Mouse (Mus musculus): Measurements from ENCODE around the gene Vps50. TPM values are rescaled to one million over a fixed set of nuclear protein-coding genes. Genes with fewer than 3 reads are reported as not detected.
"Not testable (repeated sequence)": the region's sequence is repeated elsewhere in the genome, so short reads cannot be mapped to it uniquely, and the experiment has no call there.

Gene Vps50
- total RNA-seq (2017), result 20.2 to 38.0 TPM (median 34.0 TPM) in 3 replicates

GRCm38 (mm10) chr6:3498162-3498848, at the start of gene Vps50, which contains the start of gene Hepacam2:
Gene Vps50, plus strand, starts transcription at chr6:3498382.
Gene Hepacam2, minus strand, starts transcription at chr6:3498298.
- ATAC-seq (replicated peaks; ENCODE audit: insufficient number of reproducible peaks, low FRiP score, low TSS enrichment, poor library complexity, severe bottlenecking), result peak; percentile 97

- no peak for ATAC-seq (replicated peaks; ENCODE audit: insufficient number of reproducible peaks, low FRiP score, low TSS enrichment, poor library complexity, severe bottlenecking)
Observed at GRCm38 (mm10) chr6:3454421-3454820, 43.8 kb upstream of the Vps50 start.

- no peak for ATAC-seq (replicated peaks; ENCODE audit: insufficient number of reproducible peaks, low FRiP score, low TSS enrichment, poor library complexity, severe bottlenecking)
Observed at GRCm38 (mm10) chr6:3455944-3456536, 42.1 kb upstream of the Vps50 start.

GRCm38 (mm10) chr6:3463026-3463425, 35.2 kb upstream of the Vps50 start:
- ATAC-seq (replicated peaks; ENCODE audit: insufficient number of reproducible peaks, low FRiP score, low TSS enrichment, poor library complexity, severe bottlenecking), result peak; percentile 56; the same call in 1 of the 2 replicates

- ATAC-seq (replicated peaks; ENCODE audit: insufficient number of reproducible peaks, low FRiP score, low TSS enrichment, poor library complexity, severe bottlenecking), result no peak
Observed at GRCm38 (mm10) chr6:3463594-3463993, 34.6 kb upstream of the Vps50 start.

- no peak for ATAC-seq (replicated peaks; ENCODE audit: insufficient number of reproducible peaks, low FRiP score, low TSS enrichment, poor library complexity, severe bottlenecking)
Observed at GRCm38 (mm10) chr6:3468627-3469026, 29.6 kb upstream of the Vps50 start.

GRCm38 (mm10) chr6:3470706-3471105, 27.5 kb upstream of the Vps50 start:
- no peak for ATAC-seq (replicated peaks; ENCODE audit: insufficient number of reproducible peaks, low FRiP score, low TSS enrichment, poor library complexity, severe bottlenecking)

GRCm38 (mm10) chr6:3476299-3476698, 21.9 kb upstream of the Vps50 start:
- ATAC-seq (replicated peaks; ENCODE audit: insufficient number of reproducible peaks, low FRiP score, low TSS enrichment, poor library complexity, severe bottlenecking), result no peak

GRCm38 (mm10) chr6:3479853-3480252, 18.3 kb upstream of the Vps50 start:
- no peak for ATAC-seq (replicated peaks; ENCODE audit: insufficient number of reproducible peaks, low FRiP score, low TSS enrichment, poor library complexity, severe bottlenecking)

GRCm38 (mm10) chr6:3481705-3482104, 16.5 kb upstream of the Vps50 start:
- peak; percentile 73 for ATAC-seq (replicated peaks; ENCODE audit: insufficient number of reproducible peaks, low FRiP score, low TSS enrichment, poor library complexity, severe bottlenecking)

GRCm38 (mm10) chr6:3485133-3485532, 13.0 kb upstream of the Vps50 start:
- ATAC-seq (replicated peaks; ENCODE audit: insufficient number of reproducible peaks, low FRiP score, low TSS enrichment, poor library complexity, severe bottlenecking), result no peak

GRCm38 (mm10) chr6:3487355-3487754, 10.8 kb upstream of the Vps50 start:
- ATAC-seq (replicated peaks; ENCODE audit: insufficient number of reproducible peaks, low FRiP score, low TSS enrichment, poor library complexity, severe bottlenecking), result 0 out of 2 replicates have a peak, but pooled peaks have one; percentile 25

- ATAC-seq (replicated peaks; ENCODE audit: insufficient number of reproducible peaks, low FRiP score, low TSS enrichment, poor library complexity, severe bottlenecking), result no peak
Observed at GRCm38 (mm10) chr6:3494285-3494684, 3.9 kb upstream of the Vps50 start.

GRCm38 (mm10) chr6:3496210-3496609, 2.0 kb upstream of the Vps50 start:
- ATAC-seq (replicated peaks; ENCODE audit: insufficient number of reproducible peaks, low FRiP score, low TSS enrichment, poor library complexity, severe bottlenecking), result no peak

- ATAC-seq (replicated peaks; ENCODE audit: insufficient number of reproducible peaks, low FRiP score, low TSS enrichment, poor library complexity, severe bottlenecking), result no peak
Observed at GRCm38 (mm10) chr6:3500286-3500685, 2.1 kb downstream of the Vps50 start.

- ATAC-seq (replicated peaks; ENCODE audit: insufficient number of reproducible peaks, low FRiP score, low TSS enrichment, poor library complexity, severe bottlenecking), result no peak
Observed at GRCm38 (mm10) chr6:3505289-3505688, 7.1 kb downstream of the Vps50 start.

GRCm38 (mm10) chr6:3507078-3507477, 8.9 kb downstream of the Vps50 start:
- ATAC-seq (replicated peaks; ENCODE audit: insufficient number of reproducible peaks, low FRiP score, low TSS enrichment, poor library complexity, severe bottlenecking), result no peak

- not testable (repeated sequence) for ATAC-seq (replicated peaks; ENCODE audit: insufficient number of reproducible peaks, low FRiP score, low TSS enrichment, poor library complexity, severe bottlenecking)
Observed at GRCm38 (mm10) chr6:3508151-3508550, 10.0 kb downstream of the Vps50 start.

GRCm38 (mm10) chr6:3509782-3510181, 11.6 kb downstream of the Vps50 start:
- no peak for ATAC-seq (replicated peaks; ENCODE audit: insufficient number of reproducible peaks, low FRiP score, low TSS enrichment, poor library complexity, severe bottlenecking)

GRCm38 (mm10) chr6:3511116-3511515, 12.9 kb downstream of the Vps50 start:
- no peak for ATAC-seq (replicated peaks; ENCODE audit: insufficient number of reproducible peaks, low FRiP score, low TSS enrichment, poor library complexity, severe bottlenecking)

Data from monocyte, adult 5-6 weeks (primary cell).